Mouse (Mus musculus): ENCODE data around the gene Syn1. TPM values are rescaled to one million over a fixed set of nuclear protein-coding genes. Genes with fewer than 3 reads are reported as not detected.
A peak's percentile ranks its signal among the peaks of the same experiment; 100 is the strongest.

Syn1 gene
- 31.9 and 35.8 TPM in 2 replicates for polyA plus RNA-seq (2015; fragmentation: Nextera tagmentation; extraction: Ambion mirVana)

DNA sequence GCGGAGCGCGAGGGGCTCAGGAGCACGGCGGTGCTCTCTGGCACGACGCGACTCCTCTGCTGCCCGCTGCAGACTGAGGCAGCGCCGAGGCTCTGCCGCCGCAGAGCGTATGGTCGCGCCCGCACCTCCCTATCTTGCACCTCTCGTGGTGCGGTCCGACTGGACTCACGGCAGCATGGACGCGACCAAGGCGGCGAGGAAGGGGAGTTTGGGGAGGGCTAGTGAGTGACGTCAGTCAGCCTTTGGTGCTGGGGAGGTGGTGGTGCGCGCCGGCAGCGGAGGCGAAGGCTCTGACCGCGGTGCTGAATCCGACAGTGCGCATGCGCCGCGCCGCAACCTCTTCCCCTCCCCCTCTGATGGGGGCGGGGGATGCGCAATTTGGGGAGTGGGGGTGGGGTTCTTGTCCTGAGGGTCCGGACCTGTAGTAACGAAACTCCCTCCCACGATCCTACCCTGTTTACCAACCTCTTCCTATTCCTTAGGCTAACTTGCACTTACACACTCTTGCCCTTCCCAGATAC is at the start of gene Syn1:
Syn1 (minus strand) TSS at position 161 of the 521 bp plus-strand sequence.
- H3K4me3 ChIP-seq = peak within 1 kb of the TSS; percentile 64
- H3K4me1 ChIP-seq = peaks cover 10% of the 10 kb centered on the region; the same call in 1 of the 2 replicates
- ATAC-seq (replicated peaks) = peak; percentile 98
- 13% methylated on average over 28 of the region's 44 CpGs for WGBS
- H3K9me3 ChIP-seq = no peaks in the 10 kb centered on the region
- peak within 1 kb of the TSS; percentile 60 for H3K4me2 ChIP-seq (replicated peaks)
- peak within 1 kb of the TSS; percentile 79 for H3K27ac ChIP-seq (replicated peaks)
- H3K27me3 ChIP-seq = no peaks in the 10 kb centered on the region
- peak within 1 kb of the TSS; percentile 59 for H3K9ac ChIP-seq (replicated peaks)
- H3K36me3 ChIP-seq = no peaks in the 10 kb centered on the region

DNA sequence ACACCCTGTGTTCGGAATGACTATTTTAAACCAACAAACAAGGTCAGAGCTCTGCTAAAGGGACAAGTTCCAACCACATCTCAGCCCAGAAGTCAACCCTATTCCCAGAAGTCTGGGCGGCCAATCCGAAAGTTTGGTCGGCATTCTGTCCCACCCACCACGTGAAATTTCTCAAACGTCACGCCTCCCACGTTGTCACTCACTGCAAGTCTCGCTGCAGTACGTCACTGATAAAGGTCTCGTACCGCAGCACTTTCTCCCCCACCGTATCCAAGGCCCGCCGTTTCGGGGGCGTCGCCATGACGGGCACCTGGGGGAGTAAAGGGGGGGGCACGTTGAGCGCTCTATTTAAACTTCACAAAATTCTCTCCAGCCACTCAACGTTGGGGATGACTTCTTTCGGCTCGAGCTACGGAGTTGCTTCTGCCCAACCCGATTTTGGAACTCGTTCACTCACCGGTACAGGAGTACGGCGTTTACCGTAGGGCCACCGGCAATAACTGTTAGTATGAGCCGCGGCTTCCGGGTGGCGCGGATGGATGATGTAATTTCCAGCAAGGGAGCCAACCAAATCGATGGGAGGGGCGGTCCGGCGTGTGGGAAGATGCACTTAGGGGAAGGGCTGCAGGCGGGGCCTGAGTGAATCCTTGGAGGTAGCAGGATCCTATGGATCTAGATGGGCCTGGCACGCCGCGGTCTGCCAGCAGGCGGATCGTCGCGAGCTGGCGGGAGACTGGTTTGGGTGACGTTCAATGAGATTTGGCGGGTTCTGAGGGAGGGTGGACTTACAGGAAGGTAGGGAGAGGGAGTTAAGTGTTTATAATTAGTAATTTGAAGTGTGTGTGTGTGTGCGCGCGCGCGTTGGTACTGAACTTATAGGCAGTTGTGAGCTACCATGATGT is 40.9 kb upstream of the Syn1 start, which contains the start of gene Uxt:
Uxt (minus strand) TSS at position 541 of the 902 bp plus-strand sequence.
- no peaks in the 10 kb centered on the region for H3K9me3 ChIP-seq
- no peaks in the 10 kb centered on the region for H3K27me3 ChIP-seq
- H3K27ac ChIP-seq (replicated peaks) = peak within 1 kb of the TSS; percentile 84
- WGBS = 15% methylated on average over 57 of the region's 57 CpGs
- peak within 1 kb of the TSS; percentile 43 for H3K4me2 ChIP-seq (replicated peaks)
- peak; percentile 98 for ATAC-seq (replicated peaks)
- H3K36me3 ChIP-seq = peaks cover 3% of the 10 kb centered on the region; the same call in 1 of the 2 replicates
- peak within 1 kb of the TSS; percentile 52 for H3K9ac ChIP-seq (replicated peaks)
- peak within 1 kb of the TSS; percentile 56 for H3K4me3 ChIP-seq
- peaks cover 6% of the 10 kb centered on the region; the same call in 1 of the 2 replicates for H3K4me1 ChIP-seq

DNA sequence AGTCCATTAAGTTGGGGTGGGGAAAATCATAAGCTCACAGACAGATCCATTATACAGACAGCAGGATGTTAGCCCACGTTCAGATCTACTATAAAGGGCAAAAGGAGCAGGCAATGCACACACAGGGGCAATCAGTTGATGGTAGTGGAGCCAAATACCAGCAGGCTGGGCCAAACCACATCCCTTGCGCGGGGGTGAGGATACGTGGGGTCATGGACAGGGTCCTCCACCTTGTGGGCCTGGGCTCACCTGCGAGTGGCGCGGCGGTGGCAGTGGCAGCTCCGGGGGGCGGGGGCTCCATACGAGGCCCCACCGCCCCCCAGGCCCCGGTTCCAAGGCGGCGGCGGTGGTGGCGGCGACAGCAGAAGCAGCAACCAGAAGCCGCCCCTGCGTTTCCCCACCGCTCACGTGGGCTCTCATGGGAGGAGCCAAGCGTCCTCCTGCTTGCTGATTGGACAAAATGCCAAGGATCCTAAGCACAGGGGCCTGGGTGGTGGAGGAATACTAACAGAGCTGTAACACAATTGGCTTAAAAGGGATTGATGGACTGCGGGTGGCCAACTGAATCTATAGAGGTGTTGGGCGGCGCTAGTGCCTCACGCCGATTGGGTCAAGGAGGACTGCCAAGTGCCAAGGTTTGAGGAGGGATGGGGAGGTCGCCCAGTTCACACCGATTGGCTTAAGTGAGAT is 29.5 kb upstream of the Syn1 start, which contains the start of gene Elk1:
Elk1 (minus strand) TSS at position 418 of the 690 bp plus-strand sequence.
- H3K9me3 ChIP-seq = no peaks in the 10 kb centered on the region
- WGBS = 25% methylated on average over 30 of the region's 30 CpGs
- peak; percentile 98 for ATAC-seq (replicated peaks)
- no peaks in the 10 kb centered on the region for H3K36me3 ChIP-seq
- H3K4me2 ChIP-seq (replicated peaks) = peak within 1 kb of the TSS; percentile 46
- H3K27me3 ChIP-seq = no peaks in the 10 kb centered on the region
- H3K27ac ChIP-seq (replicated peaks) = peak within 1 kb of the TSS; percentile 82
- peak within 1 kb of the TSS; percentile 70 for H3K4me3 ChIP-seq
- peaks cover 14% of the 10 kb centered on the region for H3K4me1 ChIP-seq
- peak within 1 kb of the TSS; percentile 67 for H3K9ac ChIP-seq (replicated peaks)

DNA sequence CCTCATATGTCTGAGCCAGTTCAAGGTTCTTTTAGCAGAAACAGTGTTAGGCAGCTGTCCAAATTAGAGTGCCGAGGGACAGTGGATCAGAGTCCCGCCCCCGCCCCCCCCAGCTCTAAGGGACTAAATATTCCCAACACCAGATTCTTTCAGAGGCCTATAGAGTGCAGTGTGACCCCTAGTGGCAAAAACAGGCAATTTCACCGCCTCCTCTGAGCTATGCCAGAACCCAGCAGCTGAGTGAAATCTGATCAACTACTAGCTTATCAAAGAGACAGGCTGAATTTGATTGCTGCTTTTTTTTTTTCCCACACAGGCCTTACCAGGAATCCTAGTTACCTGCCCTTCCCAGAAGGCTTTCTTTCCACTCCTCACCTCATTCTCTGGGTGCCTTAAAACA is 25.3 kb upstream of the Syn1 start:
- no peaks in the 10 kb centered on the region for H3K9me3 ChIP-seq
- no peak overlapping the region for H3K9ac ChIP-seq (replicated peaks)
- no peak overlapping the region for H3K4me2 ChIP-seq (replicated peaks)
- no peaks in the 10 kb centered on the region for H3K27me3 ChIP-seq
- H3K4me3 ChIP-seq = no peak overlapping the region
- no peaks in the 10 kb centered on the region for H3K36me3 ChIP-seq
- 16% methylated on average over 4 of the region's 4 CpGs for WGBS
- peaks cover 14% of the 10 kb centered on the region for H3K4me1 ChIP-seq
- ATAC-seq (replicated peaks) = no peak
- H3K27ac ChIP-seq (replicated peaks) = no peak overlapping the region

DNA sequence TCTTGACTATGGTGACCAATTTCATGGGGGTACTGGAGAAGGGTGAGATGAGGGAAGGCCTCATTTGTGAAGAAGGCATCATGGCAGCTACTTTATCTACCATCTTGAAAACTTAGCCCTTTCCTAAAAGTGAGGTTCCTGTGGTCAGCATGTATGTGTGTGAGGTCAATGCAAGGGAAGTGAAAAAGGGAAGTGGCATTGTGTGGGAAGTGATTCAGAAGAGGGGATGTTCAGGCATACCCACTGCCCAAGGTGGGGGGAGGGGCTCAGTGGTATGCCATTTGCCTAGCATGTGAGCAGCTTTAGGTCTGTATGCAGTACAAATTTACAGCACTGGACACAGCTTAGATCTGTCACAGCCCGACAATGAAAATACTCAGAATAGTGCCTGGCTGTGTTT is 11.2 kb upstream of the Syn1 start:
- Histone ChIP-seq H3K36me3 (peaks cover 14% of the 10 kb centered on the region; the same call in 1 of the 2 replicates), H3K9me3 (no peaks in the 10 kb centered on the region), H3K4me2 (replicated peaks) (no peak overlapping the region), H3K27ac (replicated peaks) (no peak overlapping the region), H3K9ac (replicated peaks) (no peak overlapping the region), H3K27me3 (no peaks in the 10 kb centered on the region), H3K4me3 (no peak overlapping the region), H3K4me1 (no peaks in the 10 kb centered on the region)
- ATAC-seq (replicated peaks) = no peak
- 93% methylated on average over 1 of the region's 1 CpGs for WGBS

DNA sequence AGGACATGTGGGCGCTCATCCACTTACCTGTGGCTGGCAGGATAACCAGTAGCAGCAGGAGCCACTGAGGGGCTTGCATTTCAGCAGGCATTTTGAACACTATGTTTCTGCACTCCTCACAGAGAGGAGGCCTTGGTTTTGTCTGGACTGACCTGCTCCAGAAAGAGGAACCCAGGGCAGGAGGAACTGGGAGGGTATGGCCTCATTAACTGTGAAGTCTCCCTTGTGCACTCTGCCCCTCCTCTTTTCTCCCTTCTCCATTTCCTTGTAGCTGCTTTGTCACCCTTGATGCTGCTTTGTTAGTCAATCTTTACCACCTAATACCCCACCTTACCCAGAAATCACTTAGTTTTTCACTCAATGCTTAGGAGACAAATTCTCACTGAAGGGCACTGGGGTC is 10.6 kb upstream of the Syn1 start, which contains the start of gene Cfp:
Cfp (minus strand) TSS at position 192 of the 400 bp plus-strand sequence.
- H3K27ac ChIP-seq (replicated peaks) = no peak within 1 kb of the TSS
- H3K4me1 ChIP-seq = no peaks in the 10 kb centered on the region
- H3K9me3 ChIP-seq = no peaks in the 10 kb centered on the region
- H3K9ac ChIP-seq (replicated peaks) = no peak within 1 kb of the TSS
- no peak within 1 kb of the TSS for H3K4me3 ChIP-seq
- H3K36me3 ChIP-seq = peaks cover 15% of the 10 kb centered on the region; the same call in 1 of the 2 replicates
- no peaks in the 10 kb centered on the region for H3K27me3 ChIP-seq
- no peak for ATAC-seq (replicated peaks)
- H3K4me2 ChIP-seq (replicated peaks) = no peak within 1 kb of the TSS
- 81% methylated on average over 1 of the region's 1 CpGs for WGBS

DNA sequence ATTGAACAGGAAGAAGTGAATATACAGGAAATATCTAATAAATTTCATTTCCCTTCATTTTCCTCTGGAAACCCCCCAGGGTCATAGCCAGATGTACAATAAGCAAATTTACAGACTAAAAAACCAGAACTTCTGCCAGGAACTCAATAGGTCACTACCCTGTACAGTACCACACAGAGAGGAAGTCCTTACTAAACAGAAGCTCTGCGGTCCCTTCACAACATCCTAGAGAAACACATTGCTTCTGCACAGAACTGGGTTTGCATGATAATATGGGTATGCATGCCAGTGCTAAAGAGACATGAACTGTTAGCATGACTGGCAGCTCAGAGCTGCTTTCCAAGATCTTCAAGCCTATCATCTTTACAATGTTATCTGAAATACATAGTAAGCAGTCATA is 9.1 kb upstream of the Syn1 start:
- Histone ChIP-seq H3K4me3 (no peak overlapping the region), H3K9me3 (no peaks in the 10 kb centered on the region), H3K4me2 (replicated peaks) (no peak overlapping the region), H3K27me3 (no peaks in the 10 kb centered on the region), H3K27ac (replicated peaks) (no peak overlapping the region), H3K4me1 (no peaks in the 10 kb centered on the region), H3K9ac (replicated peaks) (no peak overlapping the region), H3K36me3 (peaks cover 12% of the 10 kb centered on the region; the same call in 1 of the 2 replicates)
- no peak for ATAC-seq (replicated peaks)
- 96% methylated on average over 1 of the region's 1 CpGs for WGBS

DNA sequence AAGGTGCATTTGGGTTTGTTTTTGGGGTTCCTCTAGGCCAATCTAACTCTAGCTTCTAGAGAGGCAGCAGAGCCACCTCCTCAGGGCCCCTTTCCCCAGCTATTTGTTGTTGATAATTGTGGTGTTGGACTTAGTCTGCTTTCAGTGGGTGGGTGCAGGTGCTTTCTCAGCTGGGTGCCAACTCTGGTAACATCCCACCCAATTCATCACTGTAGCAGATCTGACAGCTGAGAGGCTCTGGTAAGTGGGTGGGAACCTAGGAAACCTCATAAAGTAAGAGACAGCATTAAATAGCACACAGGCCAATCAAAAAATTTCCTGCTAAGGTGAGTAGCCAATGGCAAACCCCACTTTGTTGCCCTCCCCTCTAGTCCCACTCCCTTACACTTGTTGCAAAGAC is 4.2 kb upstream of the Syn1 start:
- H3K4me3 ChIP-seq = no peak overlapping the region
- H3K27ac ChIP-seq (replicated peaks) = no peak overlapping the region
- no peaks in the 10 kb centered on the region for H3K27me3 ChIP-seq
- no peak overlapping the region for H3K4me2 ChIP-seq (replicated peaks)
- no peak for ATAC-seq (replicated peaks)
- no peak overlapping the region for H3K9ac ChIP-seq (replicated peaks)
- H3K4me1 ChIP-seq = 0 out of 2 replicates have a peak, but pooled peaks cover 2% of the 10 kb centered on the region
- no peaks in the 10 kb centered on the region for H3K9me3 ChIP-seq
- peaks cover 10% of the 10 kb centered on the region; the same call in 1 of the 2 replicates for H3K36me3 ChIP-seq

DNA sequence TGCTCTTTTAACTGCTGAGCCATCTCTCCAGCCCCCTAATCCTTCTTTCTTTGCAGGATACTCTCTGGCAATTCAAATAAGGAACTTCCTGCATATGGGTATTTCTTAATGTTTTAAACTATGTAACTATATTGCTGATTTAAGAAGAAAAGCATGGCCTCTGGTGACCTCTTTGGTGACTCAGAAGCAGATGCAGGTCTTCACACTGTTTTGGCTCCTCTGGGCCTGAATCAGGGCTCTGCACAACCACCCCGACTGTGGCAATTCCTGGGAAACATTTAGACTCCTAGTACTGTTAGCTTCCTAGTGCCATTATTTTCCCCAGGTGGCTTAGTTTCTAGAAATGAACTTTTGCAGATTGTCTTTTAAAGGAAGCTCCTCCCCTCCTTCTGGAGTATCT is 2.7 kb upstream of the Syn1 start:
- Histone ChIP-seq H3K27ac (replicated peaks) (no peak overlapping the region), H3K9me3 (no peaks in the 10 kb centered on the region), H3K4me2 (replicated peaks) (no peak overlapping the region), H3K36me3 (peaks cover 9% of the 10 kb centered on the region; the same call in 1 of the 2 replicates), H3K4me3 (no peak overlapping the region), H3K4me1 (peaks cover 10% of the 10 kb centered on the region; the same call in 1 of the 2 replicates), H3K27me3 (no peaks in the 10 kb centered on the region), H3K9ac (replicated peaks) (no peak overlapping the region)
- no peak for ATAC-seq (replicated peaks)
- 87% methylated on average over 1 of the region's 1 CpGs for WGBS

DNA sequence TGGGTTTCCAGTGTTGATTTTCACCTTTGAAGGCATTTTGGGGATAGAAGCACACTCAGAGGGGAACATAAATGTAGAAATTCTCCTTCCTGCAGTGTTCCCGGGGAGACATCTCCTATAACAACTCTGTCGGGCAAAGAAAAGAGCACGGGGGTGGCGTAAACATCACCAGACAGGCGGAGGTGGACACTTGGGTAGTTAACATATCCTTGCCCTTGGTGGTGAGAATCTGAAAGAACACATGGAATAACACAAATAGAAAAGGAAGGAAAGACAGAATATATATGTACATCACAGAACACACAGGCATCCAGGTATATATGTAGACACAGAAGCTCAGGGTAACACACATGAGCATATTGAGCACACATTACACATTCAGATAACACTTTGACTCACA is 562 bp upstream of the Syn1 start:
- Histone ChIP-seq H3K9me3 (no peaks in the 10 kb centered on the region), H3K27ac (replicated peaks) (peak overlapping the region; percentile 40), H3K36me3 (0 out of 2 replicates have a peak, but pooled peaks cover under 1% of the 10 kb centered on the region), H3K4me2 (replicated peaks) (peak overlapping the region; percentile 60), H3K9ac (replicated peaks) (no peak overlapping the region), H3K4me3 (peak overlapping the region; percentile 64), H3K27me3 (no peaks in the 10 kb centered on the region), H3K4me1 (peaks cover 10% of the 10 kb centered on the region; the same call in 1 of the 2 replicates)
- 40% methylated on average over 5 of the region's 5 CpGs for WGBS
- no peak; the same call in 1 of the 2 replicates for ATAC-seq (replicated peaks)

DNA sequence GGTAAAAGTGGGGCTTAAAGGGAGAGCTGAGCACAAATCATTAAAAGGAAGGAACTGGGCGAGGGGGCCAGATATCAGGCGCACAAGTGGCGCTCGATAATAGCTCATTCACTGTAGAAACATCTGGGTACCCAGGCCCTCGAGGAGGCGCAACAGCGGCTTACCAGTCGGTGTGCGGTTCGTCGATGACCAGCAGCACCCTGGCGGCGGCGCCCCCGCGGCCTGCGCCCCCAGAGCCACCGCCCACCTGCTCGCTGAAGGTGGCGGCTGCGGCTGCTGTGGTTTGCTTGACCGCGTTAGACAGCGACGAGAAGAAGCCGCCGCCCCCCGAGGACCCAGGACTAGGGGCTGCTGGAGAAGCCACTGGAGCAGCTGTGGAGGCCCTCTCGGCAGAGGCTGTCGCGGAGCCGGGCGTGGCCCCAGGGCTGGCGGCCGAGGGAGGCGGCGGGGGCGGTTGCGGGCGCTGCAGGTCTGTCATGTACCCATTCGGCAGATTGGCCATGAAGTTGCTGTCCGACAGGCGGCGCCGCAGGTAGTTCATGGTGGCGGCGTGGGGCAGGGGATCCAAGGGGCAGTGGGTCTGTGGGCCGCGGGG is 458 bp downstream of the Syn1 start:
- H3K36me3 ChIP-seq = no peaks in the 10 kb centered on the region
- WGBS = 17% methylated on average over 49 of the region's 49 CpGs
- H3K4me1 ChIP-seq = peaks cover 10% of the 10 kb centered on the region; the same call in 1 of the 2 replicates
- peak overlapping the region; percentile 64 for H3K4me3 ChIP-seq
- H3K4me2 ChIP-seq (replicated peaks) = peak overlapping the region; percentile 60
- peak overlapping the region; percentile 79 for H3K27ac ChIP-seq (replicated peaks)
- H3K27me3 ChIP-seq = no peaks in the 10 kb centered on the region
- ATAC-seq (replicated peaks) = peak; percentile 65
- no peaks in the 10 kb centered on the region for H3K9me3 ChIP-seq
- H3K9ac ChIP-seq (replicated peaks) = peak overlapping the region; percentile 59

All from forebrain, embryonic 15.5 days (tissue).